23 mouse cellular contexts compared by ENCODE assay signal in the genomic region with DNA sequence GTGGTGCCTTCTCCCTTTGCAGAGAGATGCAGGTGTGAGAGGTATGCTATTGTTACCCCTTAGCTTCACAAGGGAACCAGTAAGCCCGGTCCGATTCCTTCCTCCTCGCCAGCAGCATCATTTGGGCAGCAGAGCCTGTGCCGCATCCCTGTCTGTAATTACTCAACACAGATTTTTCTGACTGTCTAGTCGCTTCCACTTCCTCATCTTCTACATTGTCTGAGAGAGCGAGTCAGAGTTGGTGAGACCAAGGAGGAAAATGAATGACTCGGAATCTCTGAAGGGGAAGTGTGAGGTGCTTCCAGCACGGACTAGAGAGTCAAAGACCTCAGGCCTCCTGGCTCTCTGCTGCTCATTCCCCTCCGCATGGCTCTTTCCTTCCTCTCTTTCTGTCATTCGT.
A peak's percentile ranks its signal among the peaks of the same experiment; 100 is the strongest.
DNase-seq lines count a peak whose midpoint lies in the region; ATAC-seq and TF ChIP-seq lines count a peak whose summit lies in the region.
"Had no signal": no experiment of that assay in that cellular context is flagged by ENCODE, and none has a peak within 500 bp of the region (broad histone marks: within the 10 kb centered on the region; RNA-seq: fewer than 3 reads in every experiment).

No protein-coding gene starts in this region.

- TF ChIP-seq POLR2A in CH12.LX (IDR thresholded peaks at IDR 0.05; ENCODE audit: low read depth, low read length) = no peak

- in situ Hi-C loops in CH12.LX (cut with MboI; ENCODE audit: low pct_ligation_motif_present, low pct_unique_long_range_greater_than_20kb, low sequenced_read_pairs) = loop anchor here (25.0 kb wide), 1 partner anchor 410 kb away; a partner anchor contains a TSS

- dilution Hi-C loops in CH12.LX (cut with MboI; ENCODE audit: extremely low pct_ligation_motif_present, extremely low pct_unique_long_range_greater_than_20kb, low sequenced_read_pairs) = no loop called here

- no peak overlapping the region for H3K27ac ChIP-seq in CH12.LX (ENCODE audit: insufficient read depth, low read depth)
- H3K27ac ChIP-seq: embryonic facial prominence, embryonic 15.5 days; hindbrain, embryonic 15.5 days; intestine, embryonic 15.5 days; kidney, embryonic 15.5 days; lung, embryonic 15.5 days; midbrain, embryonic 10.5 days; neural tube, embryonic 13.5 days had no signal

- no peak overlapping the region for H3K4me2 ChIP-seq in CH12.LX (ENCODE audit: insufficient read depth, low read depth, poor library complexity, severe bottlenecking)
- H3K4me2 ChIP-seq: embryonic facial prominence, embryonic 15.5 days; hindbrain, embryonic 15.5 days; intestine, embryonic 15.5 days; kidney, embryonic 15.5 days; liver, embryonic 11.5 days; lung, embryonic 15.5 days; neural tube, embryonic 13.5 days had no signal

- peaks cover 81 to 99% of the 10 kb centered on the region in 2 experiments for H3K36me3 ChIP-seq in CH12.LX (replicated peaks in 1 of 2; ENCODE audit: control insufficient read depth in 1 of 2, insufficient read depth in 1 of 2, low read length in 1 of 2)

- TF ChIP-seq CTCF in CH12.LX (conservative IDR thresholded peaks at IDR 0.05 in 1 of 2, IDR thresholded peaks at IDR 0.05 in 1 of 2; ENCODE audit: low read depth in 2 of 2, low read length in 2 of 2) = no peak

- no peaks in the 10 kb centered on the region for H3K27me3 ChIP-seq in CH12.LX (replicated peaks)
- H3K27me3 ChIP-seq: embryonic facial prominence, embryonic 15.5 days; hindbrain, embryonic 15.5 days; intestine, embryonic 15.5 days; kidney, embryonic 15.5 days; lung, embryonic 15.5 days; neural tube, embryonic 13.5 days had no signal

- no peak overlapping the region for H3K4me3 ChIP-seq in CH12.LX (replicated peaks in 1 of 3; ENCODE audit: low read depth in 2 of 3, low read length in 2 of 3, poor library complexity in 1 of 3)
- H3K4me3 ChIP-seq: embryonic facial prominence, embryonic 15.5 days; hindbrain, embryonic 15.5 days; intestine, embryonic 15.5 days; kidney, embryonic 15.5 days; lung, embryonic 15.5 days; midbrain, embryonic 10.5 days; neural tube, embryonic 13.5 days had no signal

- 0 out of 2 replicates have a peak, but pooled peaks have one; percentile 37 for TF ChIP-seq EP300 in CH12.LX (IDR thresholded peaks at IDR 0.05; ENCODE audit: low read length)

- ATAC-seq in common myeloid progenitor, adult 5-6 weeks (replicated peaks; ENCODE audit: low read depth, poor library complexity, severe bottlenecking) = peak; percentile 43; the same call in 1 of the 2 replicates
- ATAC-seq: forebrain, postnatal 0 days; intestine, embryonic 15.5 days had no signal

- H3K79me2 ChIP-seq in CH12.LX (replicated peaks; ENCODE audit: control insufficient read depth, extremely low read depth, insufficient read depth, poor library complexity, severe bottlenecking) = no peaks in the 10 kb centered on the region

- peaks cover under 1 to 25% of the 10 kb centered on the region in 2 experiments; a peak in 3 of 4 replicates for H3K4me1 ChIP-seq in CH12.LX (ENCODE audit: control insufficient read depth in 1 of 2, insufficient read depth in 2 of 2)
- H3K4me1 ChIP-seq: embryonic facial prominence, embryonic 15.5 days; hindbrain, embryonic 15.5 days; intestine, embryonic 15.5 days; kidney, embryonic 15.5 days; lung, embryonic 15.5 days; midbrain, embryonic 10.5 days; neural tube, embryonic 13.5 days had no signal

- peak; percentile 54 for DNase-seq in layer of hippocampus, adult 9-11 months
- no peak for DNase-seq in layer of hippocampus, postnatal 25 days (ENCODE audit: extremely low spot score in 1 of 2, low spot score in 1 of 2)
- peak; percentile 76 for DNase-seq in CH12.LX (ENCODE audit: extremely low read depth)
- peak; percentile 42 to 51 for DNase-seq in monocyte, adult 2 months (ENCODE audit: low read depth in 1 of 2, low spot score in 2 of 2)
- DNase-seq in retina, embryonic 14.5 days (ENCODE audit: low spot score) = no peak
- DNase-seq in urinary bladder, postnatal 14 days (ENCODE audit: low spot score) = no peak
- DNase-seq: adrenal gland, adult 8-10 months; cerebellum, adult 11 months; cerebellum, postnatal 14 days; forebrain, postnatal 0 days; heart, postnatal 4 days; kidney, postnatal 4 days; left cerebral cortex, postnatal 4 days; right cerebral cortex, postnatal 14 days had no signal

- peaks cover 10% of the 10 kb centered on the region for H3K9me3 ChIP-seq in CH12.LX (replicated peaks; ENCODE audit: low read length)
- H3K9me3 ChIP-seq: embryonic facial prominence, embryonic 15.5 days; hindbrain, embryonic 15.5 days; intestine, embryonic 15.5 days; kidney, embryonic 15.5 days; lung, embryonic 15.5 days; midbrain, embryonic 10.5 days; neural tube, embryonic 13.5 days had no signal

- H3K9ac ChIP-seq in CH12.LX (ENCODE audit: insufficient read depth, low read depth) = no peak overlapping the region
- H3K9ac ChIP-seq: embryonic facial prominence, embryonic 15.5 days; forebrain, postnatal 0 days; hindbrain, embryonic 15.5 days; intestine, embryonic 15.5 days; kidney, embryonic 15.5 days; lung, embryonic 15.5 days; neural tube, embryonic 13.5 days had no signal

- TF ChIP-seq RAD21 in CH12.LX (IDR thresholded peaks at IDR 0.05; ENCODE audit: low read depth, low read length) = no peak

TF ChIP-seq in CH12.LX, 34 proteins besides CTCF, POLR2A, EP300 and RAD21:
- TF ChIP-seq KAT2A (IDR thresholded peaks at IDR 0.05; ENCODE audit: insufficient replicate concordance, low read length) = no peak
- TF ChIP-seq BHLHE40 (IDR thresholded peaks at IDR 0.05; ENCODE audit: low read depth, low read length) = no peak
- no peak for TF ChIP-seq MYC (IDR thresholded peaks at IDR 0.05; ENCODE audit: low read depth, low read length)

Comparison
In these comparisons a context has a peak if more than half of its experiments do, and no peak if none do; other contexts are left out.
1. DNase-seq: peak in layer of hippocampus, adult 9-11 months (single experiment), CH12.LX (single experiment) and monocyte, adult 2 months (2 of 2); none in layer of hippocampus, postnatal 25 days (0 of 2), retina, embryonic 14.5 days (single experiment) and urinary bladder, postnatal 14 days (single experiment).